Mouse (Mus musculus): ENCODE data around the gene Clrn3.

GRCm38 (mm10) chr7:135495303-135495702 is 33.2 kb downstream of the Clrn3 start:
- TF ChIP-seq CTCF (IDR thresholded peaks at IDR 0.05 in 2 of 3, conservative IDR thresholded peaks at IDR 0.05 in 1 of 3; ENCODE audit: control insufficient read depth in 1 of 3, insufficient read depth in 1 of 3, low read depth in 2 of 3, low read length in 3 of 3, poor library complexity in 1 of 3, severe bottlenecking in 1 of 3) (peak; percentile 33 to 73 (median 54); a peak in 5 of 6 replicates), POLR2A (IDR thresholded peaks at IDR 0.05; ENCODE audit: control insufficient read depth in 1 of 2, insufficient read depth in 1 of 2, low read depth in 1 of 2, low read length in 2 of 2, poor library complexity in 1 of 2) (no peak), CHD2 (IDR thresholded peaks at IDR 0.05; ENCODE audit: low read length) (no peak), ZMIZ1 (IDR thresholded peaks at IDR 0.05; ENCODE audit: low read depth, low read length) (no peak), JUND (IDR thresholded peaks at IDR 0.05; ENCODE audit: low read depth, low read length) (no peak), USF1 (IDR thresholded peaks at IDR 0.05; ENCODE audit: low read depth, low read length) (no peak), NELFE (IDR thresholded peaks at IDR 0.05; ENCODE audit: low read depth, low read length) (no peak), MYB (IDR thresholded peaks at IDR 0.05; ENCODE audit: low read depth, low read length) (no peak), CHD1 (IDR thresholded peaks at IDR 0.05; ENCODE audit: low read depth, low read length) (no peak), ELF1 (IDR thresholded peaks at IDR 0.05; ENCODE audit: low read depth, low read length) (no peak), HCFC1 (IDR thresholded peaks at IDR 0.05; ENCODE audit: low read depth, low read length) (no peak), GATA1 (IDR thresholded peaks at IDR 0.05; ENCODE audit: low read depth, low read length) (no peak), ZC3H11A (IDR thresholded peaks at IDR 0.05; ENCODE audit: low read depth, low read length) (peak; percentile 63)

Data from MEL (cell line).